Mouse (Mus musculus) myocyte (in vitro differentiated cells): ENCODE data around the gene Dmkn. TPM values are rescaled to one million over a fixed set of nuclear protein-coding genes. Genes with fewer than 3 reads are reported as not detected.
"Not testable (repeated sequence)": the region's sequence is repeated elsewhere in the genome, so short reads cannot be mapped to it uniquely, and the experiment has no call there.

Experiments used
- H3K27me3 ChIP-seq: one replicate; pipeline ENCODE4 v1.6.1; 2011; ENCODE audit not compliant: control insufficient read depth, insufficient read depth, insufficient read length
- H3K36me3 ChIP-seq: one replicate; pipeline ENCODE4 v1.6.1; 2011; ENCODE audit not compliant: control insufficient read depth, insufficient read depth
- H3K4me2 ChIP-seq: one replicate; pipeline ENCODE4 v1.6.1; 2011; ENCODE audit warnings: low read depth, control low read depth
- H3K4me3 ChIP-seq: one replicate; pipeline ENCODE4 v1.5.1; 2011; ENCODE audit warnings: mild to moderate bottlenecking, control low read depth, moderate library complexity
- H3K79me2 ChIP-seq: one replicate; pipeline ENCODE4 v1.6.1; 2011; ENCODE audit not compliant: control insufficient read depth, insufficient read depth
- H3ac ChIP-seq: one replicate; pipeline ENCODE4 v1.6.1; 2011; ENCODE audit not compliant: control insufficient read depth, insufficient read length
- CEBPB ChIP-seq: IDR thresholded peaks from 2 replicates; pipeline ENCODE4 v1.6.1; 2011; ENCODE audit warnings: mild to moderate bottlenecking, moderate library complexity; ENCODE audit not compliant: poor library complexity, insufficient read depth, severe bottlenecking
- E2F4 ChIP-seq: IDR thresholded peaks from one replicate; pipeline ENCODE4 v1.6.1; 2011; ENCODE audit warnings: mild to moderate bottlenecking, control low read depth, moderate library complexity; ENCODE audit not compliant: insufficient read depth
- MAX ChIP-seq: IDR thresholded peaks from one replicate; pipeline ENCODE4 v1.6.1; 2011; ENCODE audit warnings: low read depth, mild to moderate bottlenecking, control low read depth
- MYOD1 ChIP-seq, 3 experiments: IDR thresholded peaks; one replicate each; pipeline ENCODE4 v1.6.1; 2011; ENCODE audit warnings: control low read depth in 2 of 3, low read depth in 2 of 3, mild to moderate bottlenecking in 2 of 3, moderate library complexity in 1 of 3; ENCODE audit not compliant: insufficient read length in 2 of 3, control insufficient read depth in 1 of 3
- MYOG ChIP-seq, 3 experiments: IDR thresholded peaks; one replicate each; pipeline ENCODE4 v1.6.1; 2011; ENCODE audit warnings: control low read depth in 2 of 3, low read depth in 2 of 3, mild to moderate bottlenecking in 2 of 3; ENCODE audit not compliant: insufficient read length in 2 of 3, control insufficient read depth in 1 of 3, insufficient read depth in 1 of 3
- POLR2A ChIP-seq: IDR thresholded peaks from one replicate; pipeline ENCODE4 v1.6.1; 2011; ENCODE audit warnings: low read depth, mild to moderate bottlenecking, control low read depth, moderate library complexity; ENCODE audit not compliant: insufficient read length
- POLR2AphosphoS2 ChIP-seq: IDR thresholded peaks from one replicate; pipeline ENCODE4 v1.6.1; 2011; ENCODE audit warnings: low read depth, control low read depth; ENCODE audit not compliant: insufficient read length
- REST ChIP-seq: IDR thresholded peaks from one replicate; pipeline ENCODE4 v1.6.1; 2011; ENCODE audit warnings: mild to moderate bottlenecking, control low read depth, moderate library complexity; ENCODE audit not compliant: insufficient read depth, insufficient read length
- SRF ChIP-seq: IDR thresholded peaks from one replicate; pipeline ENCODE4 v1.6.1; 2011; ENCODE audit warnings: low read depth; ENCODE audit not compliant: control insufficient read depth, insufficient read length
- TCF12 ChIP-seq: IDR thresholded peaks from one replicate; pipeline ENCODE4 v1.6.1; 2011; ENCODE audit warnings: mild to moderate bottlenecking, control low read depth; ENCODE audit not compliant: poor library complexity, insufficient read depth, severe bottlenecking
- TCF3 ChIP-seq: IDR thresholded peaks from one replicate; pipeline ENCODE4 v1.6.1; 2011; ENCODE audit warnings: low read depth, control low read depth; ENCODE audit not compliant: insufficient read length
- USF1 ChIP-seq: IDR thresholded peaks from one replicate; pipeline ENCODE4 v1.6.1; 2011; ENCODE audit warnings: low read depth, mild to moderate bottlenecking, control low read depth, moderate library complexity
- polyA plus RNA-seq: library from polyadenylated mRNA; unstranded; fragments of >200 nt; fragmentation: generic; extraction: Trizol; gene quantifications from one replicate; pipeline ENCODE4 v1.2.1, GENCODE M21; 2012; ENCODE audit warnings: missing spikeins

The Dmkn gene
- polyA plus RNA-seq, 1 experiment: not detected

GRCm38 (mm10) chr7:30736211-30736610 lies 27.3 kb upstream of the Dmkn start:
- no peaks in the 10 kb centered on the region for H3K36me3 ChIP-seq

GRCm38 (mm10) chr7:30742570-30742969 lies 21.0 kb upstream of the Dmkn start:
- not testable (repeated sequence) for H3K4me3 ChIP-seq, H3K4me2 ChIP-seq, H3K27me3 ChIP-seq, H3K79me2 ChIP-seq, H3ac ChIP-seq, H3K36me3 ChIP-seq

More at GRCm38 (mm10) chr7:30736211-30736610, 27.3 kb upstream of the Dmkn start:
- Histone ChIP-seq H3ac (no peak overlapping the region), H3K4me3 (no peak overlapping the region), H3K27me3 (no peaks in the 10 kb centered on the region), H3K4me2 (no peak overlapping the region), H3K79me2 (no peaks in the 10 kb centered on the region)
- TF ChIP-seq POLR2AphosphoS2 (no peak), CEBPB (no peak), REST (no peak), MAX (no peak), MYOG (IDR thresholded peaks at IDR 0.05; ENCODE audit: control insufficient read depth in 1 of 3, insufficient read depth in 1 of 3, insufficient read length in 2 of 3, low read depth in 2 of 3) (no peak), SRF (no peak), MYOD1 (IDR thresholded peaks at IDR 0.05; ENCODE audit: control insufficient read depth in 1 of 3, insufficient read length in 2 of 3, low read depth in 2 of 3) (no peak), TCF12 (no peak), POLR2A (no peak), TCF3 (no peak), USF1 (no peak), E2F4 (no peak)

- H3K4me2 ChIP-seq, H3ac ChIP-seq, H3K27me3 ChIP-seq, H3K79me2 ChIP-seq, H3K4me3 ChIP-seq, H3K36me3 ChIP-seq: not testable (repeated sequence)
Measured at GRCm38 (mm10) chr7:30743617-30744016, 19.9 kb upstream of the Dmkn start, which contains the start of gene Gapdhs. Gene Gapdhs, minus strand, starts transcription at chr7:30743681.

- H3K4me2 ChIP-seq: no peak overlapping the region
- no peaks in the 10 kb centered on the region for H3K27me3 ChIP-seq
Measured at GRCm38 (mm10) chr7:30744022-30744598, 19.4 kb upstream of the Dmkn start.

GRCm38 (mm10) chr7:30747525-30748204 lies 15.9 kb upstream of the Dmkn start:
- TF ChIP-seq POLR2AphosphoS2 (no peak), CEBPB (no peak), TCF3 (no peak), SRF (no peak), TCF12 (no peak), MAX (no peak), MYOD1 (IDR thresholded peaks at IDR 0.05; ENCODE audit: control insufficient read depth in 1 of 3, insufficient read length in 2 of 3, low read depth in 2 of 3) (no peak), MYOG (IDR thresholded peaks at IDR 0.05; ENCODE audit: control insufficient read depth in 1 of 3, insufficient read depth in 1 of 3, insufficient read length in 2 of 3, low read depth in 2 of 3) (no peak), REST (no peak), USF1 (no peak), POLR2A (no peak), E2F4 (no peak)
- no peaks in the 10 kb centered on the region for H3K79me2 ChIP-seq
- H3ac ChIP-seq: no peak overlapping the region
- H3K27me3 ChIP-seq: no peaks in the 10 kb centered on the region
- H3K4me2 ChIP-seq: no peak overlapping the region
- H3K36me3 ChIP-seq: no peaks in the 10 kb centered on the region
- no peak overlapping the region for H3K4me3 ChIP-seq

More at GRCm38 (mm10) chr7:30744022-30744598, 19.4 kb upstream of the Dmkn start:
- Histone ChIP-seq H3K79me2 (no peaks in the 10 kb centered on the region), H3ac (no peak overlapping the region), H3K36me3 (no peaks in the 10 kb centered on the region), H3K4me3 (no peak overlapping the region)
- TF ChIP-seq USF1: no peak
- no peak for TF ChIP-seq TCF12
- no peak for TF ChIP-seq POLR2AphosphoS2
- no peak for TF ChIP-seq MYOD1 (IDR thresholded peaks at IDR 0.05; ENCODE audit: control insufficient read depth in 1 of 3, insufficient read length in 2 of 3, low read depth in 2 of 3)
- no peak for TF ChIP-seq E2F4
- no peak for TF ChIP-seq TCF3
- TF ChIP-seq POLR2A: no peak
- no peak for TF ChIP-seq MAX
- no peak for TF ChIP-seq SRF
- no peak for TF ChIP-seq MYOG (IDR thresholded peaks at IDR 0.05; ENCODE audit: control insufficient read depth in 1 of 3, insufficient read depth in 1 of 3, insufficient read length in 2 of 3, low read depth in 2 of 3)
- TF ChIP-seq CEBPB: no peak
- TF ChIP-seq REST: no peak
